Mouse (Mus musculus) granulocyte monocyte progenitor cell, adult 5-6 weeks (primary cell): ENCODE measurements around the gene Sp1. TPM values are rescaled to one million over a fixed set of nuclear protein-coding genes. Genes with fewer than 3 reads are reported as not detected.

Experiments
- ATAC-seq: replicated peaks from 2 replicates; pipeline ENCODE4 v1.8.0; 2016; ENCODE audit warnings: mild to moderate bottlenecking, moderate TSS enrichment, inconsistent platforms; ENCODE audit not compliant: poor library complexity, severe bottlenecking
- total RNA-seq, 2 experiments: library from RNA; stranded (forward) in 1 of 2; stranded (reverse) in 1 of 2; fragments of 200-712, 200-1000 nt in 1 of 2; fragments of >200 nt in 1 of 2; fragmentation: Nextera tagmentation in 1 of 2; gene quantifications; 2 replicates each; pipeline ENCODE4 v1.2.3; 2014 to 2017

The Sp1 gene
- total RNA-seq, 2 experiments from 2014 or later: 56.1 to 59.6 TPM

DNA sequence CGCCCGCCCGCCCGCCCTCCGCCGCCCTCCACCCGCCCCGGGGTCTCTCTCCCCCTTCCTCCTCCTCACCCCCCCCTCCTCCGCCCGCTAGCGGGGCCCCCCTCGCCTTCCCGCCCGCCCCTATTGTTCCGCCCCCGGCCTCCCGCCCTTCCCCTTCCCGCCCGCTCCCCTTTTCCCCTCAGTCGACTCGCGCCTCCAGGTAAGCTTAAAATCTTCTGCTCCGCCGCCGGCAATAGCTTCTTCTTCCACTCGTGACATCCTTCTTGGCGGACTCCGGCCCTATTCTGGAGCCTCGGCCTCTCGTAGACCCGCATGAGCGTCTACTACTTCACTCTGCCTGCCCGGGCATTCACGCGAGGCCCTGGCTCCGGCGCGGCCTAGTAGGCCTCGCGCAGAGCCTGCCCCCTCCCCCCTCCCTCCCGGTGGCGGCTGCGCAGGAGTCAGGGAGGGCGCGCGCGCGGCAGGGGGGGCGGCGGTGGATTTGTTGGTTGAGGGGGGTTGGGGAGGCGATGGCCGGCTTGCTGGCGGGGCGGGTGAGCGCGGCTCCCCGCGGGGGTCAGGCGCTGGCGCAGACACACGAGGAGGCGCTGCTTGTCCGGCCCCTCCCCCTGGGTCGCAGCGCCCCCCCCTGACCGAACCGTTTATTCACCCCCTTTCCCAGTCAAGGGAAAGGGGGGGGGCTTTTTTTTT, 64.8 kb downstream of the Sp1 start:
- peak; percentile 38 for ATAC-seq

DNA sequence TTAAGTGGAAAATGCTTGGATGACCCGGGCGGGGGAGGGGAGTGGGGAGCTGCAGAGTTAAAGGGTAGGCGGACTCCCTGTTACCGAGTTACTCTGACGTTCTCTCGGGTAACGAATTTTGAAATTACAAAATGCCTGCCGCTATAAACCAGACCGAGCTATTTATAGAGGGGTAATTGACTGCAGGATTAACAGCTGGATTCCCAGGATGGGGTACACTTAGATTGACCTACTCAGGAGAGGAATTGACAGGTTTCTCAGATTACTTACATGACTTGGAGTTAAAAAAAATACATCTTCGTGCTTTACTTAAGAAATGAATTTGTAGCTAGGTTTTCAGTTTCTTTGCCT, 65.3 kb downstream of the Sp1 start:
- ATAC-seq: no peak; the same call in 1 of the 2 replicates

DNA sequence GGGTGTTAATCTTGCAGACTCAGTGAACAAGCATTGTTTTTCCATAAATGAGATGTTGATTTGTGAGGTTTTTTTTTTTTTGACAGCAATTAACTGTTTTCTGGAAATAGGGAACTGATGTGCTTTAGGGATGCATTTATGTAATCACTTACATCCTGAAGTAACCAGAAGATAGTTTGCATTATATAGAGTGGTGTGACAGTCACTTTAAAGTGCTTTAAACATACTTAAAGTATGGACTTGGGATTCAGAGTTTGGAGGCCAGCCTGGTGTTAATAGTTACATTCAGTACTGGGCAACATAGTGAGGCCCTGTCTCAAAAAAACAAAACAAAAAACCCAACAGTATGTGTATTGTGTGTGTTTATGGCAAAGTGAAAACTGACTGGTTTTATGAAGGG, 65.8 kb downstream of the Sp1 start:
- no peak for ATAC-seq

DNA sequence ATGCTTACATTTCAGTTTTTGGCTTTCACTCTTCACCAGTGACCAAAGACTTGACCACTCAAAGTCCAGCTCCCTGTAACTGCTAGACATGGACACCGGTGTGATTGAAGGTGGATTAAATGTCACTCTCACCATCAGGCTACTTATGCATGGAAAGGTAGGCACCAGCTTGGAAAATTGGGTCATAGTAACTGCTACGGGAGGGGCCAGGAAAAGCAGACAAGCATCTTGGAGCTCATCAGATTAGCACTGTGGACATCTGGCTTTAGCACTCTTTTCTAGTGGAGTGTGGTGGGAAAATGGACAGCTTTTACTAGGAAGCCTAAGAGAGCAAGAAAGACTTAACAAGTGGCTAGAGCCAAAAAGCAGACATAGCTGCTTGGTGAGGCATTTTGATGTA, 67.3 kb downstream of the Sp1 start:
- no peak for ATAC-seq

DNA sequence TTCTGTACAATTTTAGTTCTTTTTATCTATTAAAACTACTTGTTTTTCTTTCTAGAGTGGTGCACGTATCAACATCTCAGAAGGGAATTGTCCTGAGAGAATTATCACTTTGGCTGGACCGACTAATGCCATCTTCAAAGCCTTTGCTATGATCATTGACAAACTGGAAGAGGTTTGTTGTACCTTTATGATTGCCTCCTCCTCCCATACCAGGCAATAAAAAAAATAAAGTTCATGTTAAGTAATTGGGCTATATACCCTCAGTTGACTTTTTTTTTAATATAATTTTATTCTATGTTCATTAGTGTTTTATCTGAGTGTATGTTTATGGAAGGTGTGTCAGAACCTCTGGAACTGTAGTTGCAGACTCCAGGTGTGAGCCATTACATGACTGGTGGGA, 68.6 kb downstream of the Sp1 start:
- no peak for ATAC-seq

DNA sequence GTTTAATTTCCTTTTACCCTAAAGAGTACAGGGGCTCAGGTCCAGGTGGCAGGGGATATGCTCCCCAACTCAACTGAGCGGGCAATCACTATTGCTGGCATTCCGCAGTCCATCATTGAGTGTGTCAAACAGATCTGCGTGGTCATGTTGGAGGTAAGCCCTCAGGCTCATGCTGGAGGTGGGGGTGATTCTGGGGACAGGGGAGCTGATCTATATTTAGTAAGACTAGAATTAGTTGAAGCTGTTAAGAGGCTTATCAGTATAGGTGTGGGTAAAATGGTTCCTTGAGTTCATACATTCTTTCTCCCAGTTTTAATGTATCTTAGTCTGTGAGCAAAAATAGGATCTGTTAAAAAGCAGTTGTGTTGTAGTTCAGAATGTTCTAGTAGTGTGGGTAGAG, 77.2 kb downstream of the Sp1 start:
- no peak for ATAC-seq

DNA sequence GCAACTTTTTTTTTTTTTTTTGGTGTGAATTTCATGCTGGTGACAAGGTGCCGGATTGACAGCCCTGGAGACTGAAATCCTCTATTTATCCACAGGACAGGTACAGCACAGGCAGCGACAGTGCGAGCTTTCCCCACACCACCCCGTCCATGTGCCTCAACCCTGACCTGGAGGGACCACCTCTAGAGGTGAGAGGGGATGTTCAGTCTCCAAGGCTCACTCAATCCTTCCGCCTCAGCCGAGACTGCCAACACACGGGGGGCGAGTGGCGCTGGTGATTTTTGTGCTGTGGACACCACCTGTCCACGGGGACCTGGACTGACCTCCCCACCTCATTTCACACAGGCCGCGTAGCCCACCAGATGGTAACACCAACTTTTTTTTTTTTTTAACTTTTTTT, 79.9 kb downstream of the Sp1 start:
- no peak for ATAC-seq

Other genes with a start within 250 kb of the Sp1 start
- 48.7 and 68.9 TPM in 2 replicates for gene Zfp740, start 202.9 kb upstream of the Sp1 start, total RNA-seq (2014; fragmentation: Nextera tagmentation)
- 23.8 and 27.8 TPM in 2 replicates for gene Zfp740, start 202.9 kb upstream of the Sp1 start, total RNA-seq (2017)
- gene Csad, start 201.4 kb upstream of the Sp1 start, total RNA-seq (2014; fragmentation: Nextera tagmentation): 17.0 and 18.1 TPM in 2 replicates
- gene Csad, start 201.4 kb upstream of the Sp1 start, total RNA-seq (2017): 7.5 and 23.4 TPM in 2 replicates
- gene Itgb7, start 174.2 kb upstream of the Sp1 start, total RNA-seq (2014; fragmentation: Nextera tagmentation): 7.4 and 42.7 TPM in 2 replicates
- 15.2 and 31.6 TPM in 2 replicates for gene Itgb7, start 174.2 kb upstream of the Sp1 start, total RNA-seq (2017)
- 7.5 and 11.5 TPM in 2 replicates for gene Rarg, start 148.6 kb upstream of the Sp1 start, total RNA-seq (2014; fragmentation: Nextera tagmentation)
- gene Rarg, start 148.6 kb upstream of the Sp1 start, total RNA-seq (2017): 2.0 and 3.4 TPM in 2 replicates
- gene Gm9918, start 135.6 kb upstream of the Sp1 start, total RNA-seq (2014; fragmentation: Nextera tagmentation): not detected in 2 replicates
- not detected in 2 replicates for gene Gm9918, start 135.6 kb upstream of the Sp1 start, total RNA-seq (2017)
- gene Mfsd5, start 126.7 kb upstream of the Sp1 start, total RNA-seq (2014; fragmentation: Nextera tagmentation): 20.0 and 39.8 TPM in 2 replicates
- 16.1 and 29.4 TPM in 2 replicates for gene Mfsd5, start 126.7 kb upstream of the Sp1 start, total RNA-seq (2017)
- 20.8 and 21.7 TPM in 2 replicates for gene Espl1, start 109.9 kb upstream of the Sp1 start, total RNA-seq (2014; fragmentation: Nextera tagmentation)
- 30.4 and 50.0 TPM in 2 replicates for gene Espl1, start 109.9 kb upstream of the Sp1 start, total RNA-seq (2017)
- gene Pfdn5, start 80.0 kb upstream of the Sp1 start, total RNA-seq (2014; fragmentation: Nextera tagmentation): 299 and 314 TPM in 2 replicates
- gene Pfdn5, start 80.0 kb upstream of the Sp1 start, total RNA-seq (2017): 366 and 404 TPM in 2 replicates
- gene Myg1, start 74.4 kb upstream of the Sp1 start, total RNA-seq (2014; fragmentation: Nextera tagmentation): 63.3 and 88.7 TPM in 2 replicates
- 55.1 and 59.9 TPM in 2 replicates for gene Myg1, start 74.4 kb upstream of the Sp1 start, total RNA-seq (2017)
- 120 and 123 TPM in 2 replicates for gene Aaas, start 55.4 kb upstream of the Sp1 start, total RNA-seq (2014; fragmentation: Nextera tagmentation)
- gene Aaas, start 55.4 kb upstream of the Sp1 start, total RNA-seq (2017): 147 and 153 TPM in 2 replicates
- not detected in 2 replicates for gene Sp7, start 39.0 kb upstream of the Sp1 start, total RNA-seq (2014; fragmentation: Nextera tagmentation)
- not detected in 2 replicates for gene Sp7, start 39.0 kb upstream of the Sp1 start, total RNA-seq (2017)
- gene Amhr2, start 39.2 kb downstream of the Sp1 start, total RNA-seq (2014; fragmentation: Nextera tagmentation): not detected in 2 replicates
- gene Amhr2, start 39.2 kb downstream of the Sp1 start, total RNA-seq (2017): not detected in 2 replicates
- 75.2 and 97.2 TPM in 2 replicates for gene Prr13, start 52.9 kb downstream of the Sp1 start, total RNA-seq (2014; fragmentation: Nextera tagmentation)
- 35.4 and 53.4 TPM in 2 replicates for gene Prr13, start 52.9 kb downstream of the Sp1 start, total RNA-seq (2017)
- gene Pcbp2, start 64.4 kb downstream of the Sp1 start, total RNA-seq (2014; fragmentation: Nextera tagmentation): 731 and 799 TPM in 2 replicates
- 213 and 218 TPM in 2 replicates for gene Pcbp2, start 64.4 kb downstream of the Sp1 start, total RNA-seq (2017)
- 7.7 TPM in 1 of 2 replicates, not detected in the other for gene Gm10337, start 97.6 kb downstream of the Sp1 start, total RNA-seq (2014; fragmentation: Nextera tagmentation)
- not detected in 2 replicates for gene Gm10337, start 97.6 kb downstream of the Sp1 start, total RNA-seq (2017)
- gene Map3k12, start 110.9 kb downstream of the Sp1 start, total RNA-seq (2014; fragmentation: Nextera tagmentation): 0.38 TPM in 1 of 2 replicates, not detected in the other
- 0.26 and 0.60 TPM in 2 replicates for gene Map3k12, start 110.9 kb downstream of the Sp1 start, total RNA-seq (2017)
- 29.4 and 36.3 TPM in 2 replicates for gene Tarbp2, start 112.0 kb downstream of the Sp1 start, total RNA-seq (2014; fragmentation: Nextera tagmentation)
- gene Tarbp2, start 112.0 kb downstream of the Sp1 start, total RNA-seq (2017): 18.7 and 20.0 TPM in 2 replicates
- gene Npff, start 118.8 kb downstream of the Sp1 start, total RNA-seq (2014; fragmentation: Nextera tagmentation): 12.9 and 19.4 TPM in 2 replicates
- gene Npff, start 118.8 kb downstream of the Sp1 start, total RNA-seq (2017): 2.4 TPM in 1 of 2 replicates, not detected in the other
- gene Gm28047, start 218.9 kb downstream of the Sp1 start, total RNA-seq (2014; fragmentation: Nextera tagmentation): not detected in 2 replicates
- not detected in 2 replicates for gene Gm28047, start 218.9 kb downstream of the Sp1 start, total RNA-seq (2017)
- 124 and 212 TPM in 2 replicates for gene Atf7, start 219.3 kb downstream of the Sp1 start, total RNA-seq (2014; fragmentation: Nextera tagmentation)
- 43.1 and 60.2 TPM in 2 replicates for gene Atf7, start 219.3 kb downstream of the Sp1 start, total RNA-seq (2017)